Mouse (Mus musculus): ENCODE data around the gene Hspe1. TPM values are rescaled to one million over a fixed set of nuclear protein-coding genes. Genes with fewer than 3 reads are reported as not detected.
"Not testable (repeated sequence)": the region's sequence is repeated elsewhere in the genome, so short reads cannot be mapped to it uniquely, and the experiment has no call there.

The Hspe1 gene
- 681 and 735 TPM in 2 replicates for polyA plus RNA-seq (2012; ENCODE audit: insufficient read depth, insufficient read length, missing spikeins)

- Histone ChIP-seq H3K4me1 (ENCODE audit: control insufficient read depth, insufficient read depth, insufficient read length, low read length) (peaks cover 3% of the 10 kb centered on the region; the same call in 1 of the 2 replicates), H3K27ac (replicated peaks; ENCODE audit: low read depth, low read length) (peak within 1 kb of the TSS; percentile 96), H3K4me3 (ENCODE audit: insufficient read depth, low read depth, low read length) (peak within 1 kb of the TSS; percentile 94)
Observed at GRCm38 (mm10) chr1:55087932-55088610, at the start of gene Hspe1, which contains the start of gene Hspd1. Hspe1 (plus strand) TSS chr1:55088132. Hspd1 (minus strand) TSS chr1:55088243.

GRCm38 (mm10) chr1:55039944-55040343 is 48.0 kb upstream of the Hspe1 start:
- Histone ChIP-seq H3K27ac (replicated peaks; ENCODE audit: low read depth, low read length) (no peak overlapping the region), H3K4me3 (ENCODE audit: insufficient read depth, low read depth, low read length) (no peak overlapping the region), H3K4me1 (ENCODE audit: control insufficient read depth, insufficient read depth, insufficient read length, low read length) (no peaks in the 10 kb centered on the region)

GRCm38 (mm10) chr1:55041691-55042090 is 46.2 kb upstream of the Hspe1 start:
- no peak overlapping the region for H3K4me3 ChIP-seq (ENCODE audit: insufficient read depth, low read depth, low read length)
- no peaks in the 10 kb centered on the region for H3K4me1 ChIP-seq (ENCODE audit: control insufficient read depth, insufficient read depth, insufficient read length, low read length)
- no peak overlapping the region for H3K27ac ChIP-seq (replicated peaks; ENCODE audit: low read depth, low read length)

DNA sequence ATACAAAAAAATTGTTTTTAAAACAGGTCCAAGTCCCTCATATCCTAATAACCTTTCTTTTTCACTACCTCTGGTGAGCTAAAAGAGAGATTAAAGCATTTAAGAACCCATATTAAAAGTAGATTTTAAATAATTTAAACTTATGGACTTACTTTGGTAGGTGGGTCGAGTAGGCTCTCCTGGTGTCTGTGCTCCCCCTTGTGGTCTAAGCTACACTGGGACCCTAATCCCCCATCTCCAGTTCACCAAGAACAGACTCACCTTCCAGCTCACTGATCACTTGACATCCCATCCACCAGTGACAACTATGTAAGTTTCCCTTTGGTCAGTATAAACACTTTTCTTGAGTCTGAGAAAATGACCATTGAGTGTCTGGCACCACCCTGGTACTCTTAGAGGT is 45.7 kb upstream of the Hspe1 start:
- H3K4me1 ChIP-seq (ENCODE audit: control insufficient read depth, insufficient read depth, insufficient read length, low read length): no peaks in the 10 kb centered on the region
- H3K27ac ChIP-seq (replicated peaks; ENCODE audit: low read depth, low read length): no peak overlapping the region
- no peak overlapping the region for H3K4me3 ChIP-seq (ENCODE audit: insufficient read depth, low read depth, low read length)

DNA sequence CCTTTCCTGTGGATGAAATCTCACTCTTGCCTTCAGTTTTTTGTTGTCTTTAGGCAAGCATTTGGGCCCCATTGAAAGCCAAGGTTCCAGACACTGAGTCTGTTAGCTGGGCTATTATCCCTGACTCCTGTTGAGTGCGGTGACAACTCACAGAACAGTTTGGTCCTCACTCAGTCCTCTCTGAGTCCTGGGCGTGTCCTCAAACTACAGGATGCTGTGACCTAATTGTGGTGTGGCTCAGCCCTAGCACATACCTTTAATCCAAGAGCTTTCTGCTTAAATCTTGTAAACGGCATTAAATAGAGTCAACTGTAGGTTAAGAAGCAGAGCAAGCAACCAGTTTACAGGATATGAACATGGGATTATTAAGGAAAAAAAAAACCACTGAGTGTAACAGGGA is 44.8 kb upstream of the Hspe1 start:
- Histone ChIP-seq H3K4me1 (ENCODE audit: control insufficient read depth, insufficient read depth, insufficient read length, low read length) (no peaks in the 10 kb centered on the region), H3K27ac (replicated peaks; ENCODE audit: low read depth, low read length) (no peak overlapping the region), H3K4me3 (ENCODE audit: insufficient read depth, low read depth, low read length) (no peak overlapping the region)

DNA sequence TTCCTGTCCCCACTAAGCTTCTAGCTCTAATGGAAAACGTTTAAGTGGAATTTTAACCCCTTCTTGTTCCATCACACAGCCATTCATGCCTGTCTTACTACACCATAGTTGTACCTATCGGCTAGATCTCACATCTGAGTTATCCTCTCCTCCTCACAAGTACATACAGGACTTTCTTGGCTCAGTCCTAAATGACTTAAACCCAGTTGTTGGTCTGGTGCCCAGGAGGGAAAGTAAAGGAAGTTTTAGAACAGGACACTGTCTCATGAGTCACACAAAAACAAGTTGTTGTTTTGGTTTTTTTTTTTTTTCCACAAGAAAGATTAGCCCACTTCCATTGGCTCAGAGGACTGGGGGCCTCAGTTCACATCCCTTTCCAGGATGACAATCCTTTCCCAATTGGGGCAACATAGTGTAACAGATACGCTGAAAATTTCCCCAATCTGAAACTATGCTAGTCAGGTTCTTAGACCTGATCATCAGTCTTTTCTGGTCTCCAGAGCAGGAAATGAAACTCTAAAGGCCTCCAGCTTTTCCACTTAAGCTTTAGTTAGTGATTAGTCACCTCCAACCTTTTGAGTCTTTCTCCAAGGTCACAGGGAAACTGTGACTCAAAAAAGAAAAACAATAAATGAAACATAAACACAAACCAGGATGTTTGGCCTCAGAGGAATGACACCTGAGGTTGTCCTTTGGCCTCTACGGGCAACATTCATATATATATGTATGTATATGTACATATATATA is 38.9 kb upstream of the Hspe1 start:
- Histone ChIP-seq H3K27ac (replicated peaks; ENCODE audit: low read depth, low read length) (no peak overlapping the region), H3K4me1 (ENCODE audit: control insufficient read depth, insufficient read depth, insufficient read length, low read length) (no peaks in the 10 kb centered on the region), H3K4me3 (ENCODE audit: insufficient read depth, low read depth, low read length) (no peak overlapping the region)

- H3K4me3 ChIP-seq (ENCODE audit: insufficient read depth, low read depth, low read length): peak overlapping the region; percentile 63; the same call in 1 of the 2 replicates
- peak overlapping the region; percentile 97 for H3K27ac ChIP-seq (replicated peaks; ENCODE audit: low read depth, low read length)
- peaks cover 7% of the 10 kb centered on the region for H3K4me1 ChIP-seq (ENCODE audit: control insufficient read depth, insufficient read depth, insufficient read length, low read length)
Observed at GRCm38 (mm10) chr1:55051671-55052070, 36.3 kb upstream of the Hspe1 start.

DNA sequence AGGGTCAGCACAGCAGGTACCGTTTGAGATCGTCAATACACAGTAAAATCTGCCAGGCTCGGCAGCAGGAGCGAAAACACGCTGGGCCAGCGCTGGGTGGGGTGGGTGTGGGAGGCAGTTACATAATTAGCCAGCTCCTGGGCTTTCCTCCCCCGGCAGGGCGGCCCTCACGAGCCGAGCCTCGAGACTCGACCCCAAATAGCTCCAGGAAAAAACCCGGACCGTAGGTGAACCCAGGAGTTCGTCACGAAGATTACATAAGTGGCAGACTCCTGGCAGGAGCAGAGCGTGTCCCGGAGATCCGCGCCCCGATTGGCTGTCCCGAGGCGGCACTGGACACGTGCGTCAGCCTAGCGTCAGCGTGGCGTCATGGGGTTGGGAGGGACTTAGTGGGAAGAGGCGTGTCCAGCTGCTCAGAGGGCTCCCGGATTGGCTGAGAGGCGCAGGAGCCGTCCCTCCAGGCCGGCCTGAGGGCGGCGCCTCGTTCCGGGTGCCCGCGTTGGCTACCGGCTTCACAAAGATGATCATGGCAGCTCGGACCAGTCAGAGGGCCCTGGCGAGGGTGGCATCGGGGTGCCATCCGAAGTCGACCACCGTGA is 35.5 kb upstream of the Hspe1 start, which contains the start of gene Coq10b:
Coq10b (plus strand) TSS at position 416 of the 599 bp plus-strand sequence.
- Histone ChIP-seq H3K27ac (replicated peaks; ENCODE audit: low read depth, low read length) (peak within 1 kb of the TSS; percentile 97), H3K4me3 (ENCODE audit: insufficient read depth, low read depth, low read length) (peak within 1 kb of the TSS; percentile 66), H3K4me1 (ENCODE audit: control insufficient read depth, insufficient read depth, insufficient read length, low read length) (peaks cover 11% of the 10 kb centered on the region)

GRCm38 (mm10) chr1:55053005-55053404 is 34.9 kb upstream of the Hspe1 start:
- Histone ChIP-seq H3K27ac (replicated peaks; ENCODE audit: low read depth, low read length) (peak overlapping the region; percentile 79), H3K4me3 (ENCODE audit: insufficient read depth, low read depth, low read length) (peak overlapping the region; percentile 66), H3K4me1 (ENCODE audit: control insufficient read depth, insufficient read depth, insufficient read length, low read length) (peaks cover 13% of the 10 kb centered on the region)

GRCm38 (mm10) chr1:55053596-55053995 is 34.3 kb upstream of the Hspe1 start:
- H3K27ac ChIP-seq (replicated peaks; ENCODE audit: low read depth, low read length): peak overlapping the region; percentile 79
- peaks cover 15% of the 10 kb centered on the region for H3K4me1 ChIP-seq (ENCODE audit: control insufficient read depth, insufficient read depth, insufficient read length, low read length)
- H3K4me3 ChIP-seq (ENCODE audit: insufficient read depth, low read depth, low read length): peak overlapping the region; percentile 66

- peaks cover 17% of the 10 kb centered on the region for H3K4me1 ChIP-seq (ENCODE audit: control insufficient read depth, insufficient read depth, insufficient read length, low read length)
- H3K27ac ChIP-seq (replicated peaks; ENCODE audit: low read depth, low read length): no peak overlapping the region
- no peak overlapping the region for H3K4me3 ChIP-seq (ENCODE audit: insufficient read depth, low read depth, low read length)
Observed at GRCm38 (mm10) chr1:55055322-55056115, 32.4 kb upstream of the Hspe1 start.

- H3K4me3 ChIP-seq (ENCODE audit: insufficient read depth, low read depth, low read length); H3K27ac ChIP-seq (replicated peaks; ENCODE audit: low read depth, low read length): not testable (repeated sequence)
- H3K4me1 ChIP-seq (ENCODE audit: control insufficient read depth, insufficient read depth, insufficient read length, low read length): peaks cover 17% of the 10 kb centered on the region
Observed at GRCm38 (mm10) chr1:55058383-55058782, 29.5 kb upstream of the Hspe1 start.

DNA sequence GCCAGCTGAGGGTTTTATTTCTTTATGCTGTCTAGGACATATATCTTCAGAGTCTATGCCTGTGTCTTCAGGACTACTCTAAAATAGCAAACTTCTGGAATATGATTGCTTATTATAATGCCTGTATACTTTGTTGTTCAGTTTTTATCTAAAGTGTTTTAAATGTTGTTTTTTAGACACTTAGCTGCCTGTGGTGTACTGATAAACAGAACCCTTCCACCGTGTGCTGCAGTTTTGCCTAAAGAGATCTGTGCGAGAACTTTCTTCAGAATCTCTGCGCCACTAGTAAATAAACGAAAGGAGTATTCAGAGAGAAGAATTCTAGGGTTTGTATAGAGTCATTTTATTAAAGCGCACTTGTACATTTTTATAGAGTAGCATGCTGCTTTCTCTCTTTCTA is 26.8 kb upstream of the Hspe1 start:
- H3K4me3 ChIP-seq (ENCODE audit: insufficient read depth, low read depth, low read length): no peak overlapping the region
- no peak overlapping the region for H3K27ac ChIP-seq (replicated peaks; ENCODE audit: low read depth, low read length)
- H3K4me1 ChIP-seq (ENCODE audit: control insufficient read depth, insufficient read depth, insufficient read length, low read length): peaks cover 12% of the 10 kb centered on the region

GRCm38 (mm10) chr1:55061772-55062171 is 26.2 kb upstream of the Hspe1 start:
- Histone ChIP-seq H3K4me3 (ENCODE audit: insufficient read depth, low read depth, low read length) (no peak overlapping the region), H3K4me1 (ENCODE audit: control insufficient read depth, insufficient read depth, insufficient read length, low read length) (peaks cover 9% of the 10 kb centered on the region), H3K27ac (replicated peaks; ENCODE audit: low read depth, low read length) (no peak overlapping the region)

GRCm38 (mm10) chr1:55072328-55072727 is 15.6 kb upstream of the Hspe1 start:
- H3K27ac ChIP-seq (replicated peaks; ENCODE audit: low read depth, low read length); H3K4me1 ChIP-seq (ENCODE audit: control insufficient read depth, insufficient read depth, insufficient read length, low read length); H3K4me3 ChIP-seq (ENCODE audit: insufficient read depth, low read depth, low read length): not testable (repeated sequence)

All from brown adipose tissue, adult 24 weeks (tissue).